Mouse (Mus musculus) kidney, adult 8-10 months (tissue): ENCODE measurements around the gene Hsd17b11.
"Not testable (repeated sequence)": the region's sequence is repeated elsewhere in the genome, so short reads cannot be mapped to it uniquely, and the experiment has no call there.

Experiments
- DNase-seq, 2 experiments: peaks; one replicate each; pipeline ENCODE4 v3.0.0; 2022

Hsd17b11 gene

GRCm38 (mm10) chr5:104035066-104035465, 13.3 kb upstream of the Hsd17b11 start:
- DNase-seq, result no peak

DNA sequence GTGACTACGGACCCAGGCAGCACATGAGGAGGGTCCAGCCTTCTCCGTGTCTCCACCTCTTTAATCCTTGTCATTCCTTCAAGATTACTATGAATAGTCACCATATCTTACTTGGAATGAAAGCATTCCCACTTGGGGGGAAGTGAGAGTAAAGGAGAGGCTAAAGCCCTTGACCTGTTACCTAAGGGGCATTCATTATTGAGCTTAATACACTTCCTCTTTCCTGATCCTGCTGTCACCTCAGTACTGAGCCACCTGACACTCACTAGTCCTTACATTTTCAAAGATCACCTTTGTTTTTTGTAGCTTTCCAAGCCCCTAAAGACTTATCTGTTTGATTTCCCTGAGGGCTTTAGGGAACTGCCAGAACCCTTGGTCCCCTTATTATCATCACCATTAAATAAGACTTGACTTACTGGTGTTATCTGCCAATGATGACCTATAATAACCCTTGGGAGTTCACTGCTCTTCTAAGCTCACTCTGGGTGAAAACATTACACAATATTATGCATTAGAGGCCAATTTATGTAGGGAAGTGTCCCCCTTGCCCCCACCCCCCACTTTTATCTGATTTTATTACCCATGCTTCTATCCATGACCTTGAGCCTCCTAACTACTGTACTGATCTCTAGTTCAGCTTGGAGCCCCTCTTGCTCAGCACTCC, 10.8 kb upstream of the Hsd17b11 start:
- no peak for DNase-seq

DNA sequence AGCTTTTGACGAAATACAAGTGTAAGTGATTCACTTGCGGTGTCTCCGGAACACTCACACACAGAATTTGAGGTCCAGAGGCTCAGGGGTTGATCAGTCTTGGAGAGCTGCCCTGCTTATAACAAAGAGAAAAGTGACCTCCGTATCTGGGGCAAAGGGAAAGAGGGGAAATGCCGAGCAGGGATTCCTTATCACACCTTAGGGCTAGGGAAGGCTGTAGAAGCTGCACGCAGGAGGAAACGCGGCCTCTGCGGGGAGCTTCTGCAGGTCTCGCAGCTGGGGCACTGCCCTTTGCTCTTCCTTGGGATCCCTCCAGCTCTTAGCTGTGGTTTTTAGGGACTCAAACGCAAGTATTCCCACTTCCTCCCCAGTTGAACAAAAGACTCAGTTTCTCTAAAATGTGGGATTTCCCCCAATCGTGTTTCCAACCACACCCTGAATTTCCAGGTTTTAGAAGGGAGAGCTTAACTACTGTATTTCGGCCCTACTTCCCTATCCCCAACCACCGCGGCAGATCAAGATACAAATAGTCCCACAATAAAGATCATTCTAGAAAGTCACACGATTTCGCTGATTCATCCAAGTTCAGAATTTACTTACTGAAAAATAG, 3.6 kb upstream of the Hsd17b11 start:
- DNase-seq, result no peak

DNA sequence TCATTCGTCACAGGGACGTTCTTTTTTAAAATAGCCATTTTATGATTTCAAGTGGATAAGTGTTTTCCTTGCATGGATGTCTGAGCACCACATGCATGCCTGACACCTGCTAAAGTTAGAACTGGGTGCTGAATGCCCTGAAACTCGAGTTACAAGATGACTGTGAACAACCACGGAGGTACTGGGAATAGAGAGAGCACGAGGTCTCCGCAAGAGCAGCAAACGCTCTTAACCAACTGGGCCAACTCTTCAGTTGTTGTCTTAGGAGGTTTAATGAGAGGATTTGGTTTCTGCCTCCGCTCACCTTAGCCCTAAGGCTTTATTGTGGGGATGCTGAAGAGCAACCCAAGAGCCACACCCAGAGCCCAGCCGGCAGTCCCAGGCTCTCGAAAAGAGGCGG, 3.0 kb upstream of the Hsd17b11 start:
- no peak for DNase-seq

GRCm38 (mm10) chr5:104024193-104024592, 2.5 kb upstream of the Hsd17b11 start:
- DNase-seq, result not testable (repeated sequence)

- DNase-seq, result no peak
Measured at GRCm38 (mm10) chr5:104023289-104024020, 1.7 kb upstream of the Hsd17b11 start.

- DNase-seq, result no peak
Measured at GRCm38 (mm10) chr5:104022558-104022957, 839 bp upstream of the Hsd17b11 start.

GRCm38 (mm10) chr5:104011419-104011818, 10.3 kb downstream of the Hsd17b11 start:
- no peak for DNase-seq

DNA sequence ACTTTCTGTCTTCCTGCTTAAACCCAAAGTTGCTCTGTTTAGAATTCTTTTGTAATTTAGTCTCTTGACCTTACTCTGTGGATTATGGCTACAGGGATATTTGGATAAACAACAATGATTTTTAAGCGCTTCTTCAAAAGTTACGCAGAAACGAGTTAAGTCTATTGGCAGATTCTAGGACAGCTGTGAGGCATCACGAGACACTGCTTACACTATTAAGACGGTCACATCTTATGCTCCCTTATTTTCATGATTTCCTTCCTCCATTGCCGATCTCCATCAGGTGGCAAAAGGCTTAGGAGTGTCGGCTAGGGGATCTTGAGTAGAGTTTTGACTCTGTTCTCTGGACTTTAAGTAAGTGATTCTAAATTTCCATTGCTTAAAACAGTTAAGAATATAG, 11.5 kb downstream of the Hsd17b11 start:
- no peak for DNase-seq

GRCm38 (mm10) chr5:104009421-104009820, 12.3 kb downstream of the Hsd17b11 start:
- no peak for DNase-seq

DNA sequence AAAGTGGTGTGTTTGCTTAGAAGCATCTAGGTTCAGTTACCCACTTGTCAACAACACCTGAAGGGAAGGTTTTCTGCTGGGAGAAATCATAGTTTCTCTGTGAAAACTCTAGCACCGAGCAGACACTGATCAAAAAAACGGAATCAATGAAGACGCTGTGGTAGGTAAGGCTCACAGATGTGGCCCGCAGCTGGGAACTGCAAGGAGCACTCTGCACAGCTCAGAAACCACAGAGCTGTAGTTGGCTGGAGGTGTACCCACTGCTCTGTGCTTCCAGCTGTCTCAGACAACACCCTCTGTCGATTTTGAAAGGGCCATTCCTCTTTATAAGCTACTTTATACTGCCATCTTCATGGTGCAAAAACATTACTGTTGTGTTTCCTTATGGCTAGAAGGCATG, 13.9 kb downstream of the Hsd17b11 start:
- DNase-seq, result no peak

GRCm38 (mm10) chr5:104006811-104007210, 14.9 kb downstream of the Hsd17b11 start:
- DNase-seq, result no peak

DNA sequence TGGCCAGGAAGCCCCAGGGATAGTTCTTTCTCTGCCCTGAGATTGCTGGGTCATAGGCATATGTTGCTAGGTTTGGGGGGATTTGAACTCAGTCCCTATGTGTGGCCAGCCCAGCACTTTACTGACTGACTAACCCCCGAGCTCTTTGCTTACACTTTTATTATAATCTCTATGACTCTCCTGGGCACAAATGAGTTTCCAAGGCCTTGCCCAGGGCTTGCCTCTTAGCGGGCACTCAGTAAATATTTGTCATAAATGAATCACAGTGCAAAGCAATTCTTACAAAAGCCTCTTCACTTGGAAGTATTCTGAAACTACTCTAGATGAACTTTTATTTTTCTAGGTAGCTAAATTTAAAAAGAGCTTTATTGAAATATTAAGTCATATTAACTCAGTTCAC, 17.8 kb downstream of the Hsd17b11 start:
- no peak for DNase-seq

- DNase-seq, result no peak
Measured at GRCm38 (mm10) chr5:104003256-104003931, 18.3 kb downstream of the Hsd17b11 start.

- no peak for DNase-seq
Measured at GRCm38 (mm10) chr5:104002549-104003255, 19.0 kb downstream of the Hsd17b11 start.

GRCm38 (mm10) chr5:103999738-104000137, 22.0 kb downstream of the Hsd17b11 start:
- peak; percentile 50 to 85 for DNase-seq

- no peak for DNase-seq
Measured at GRCm38 (mm10) chr5:103998739-103999138, 23.0 kb downstream of the Hsd17b11 start.

DNA sequence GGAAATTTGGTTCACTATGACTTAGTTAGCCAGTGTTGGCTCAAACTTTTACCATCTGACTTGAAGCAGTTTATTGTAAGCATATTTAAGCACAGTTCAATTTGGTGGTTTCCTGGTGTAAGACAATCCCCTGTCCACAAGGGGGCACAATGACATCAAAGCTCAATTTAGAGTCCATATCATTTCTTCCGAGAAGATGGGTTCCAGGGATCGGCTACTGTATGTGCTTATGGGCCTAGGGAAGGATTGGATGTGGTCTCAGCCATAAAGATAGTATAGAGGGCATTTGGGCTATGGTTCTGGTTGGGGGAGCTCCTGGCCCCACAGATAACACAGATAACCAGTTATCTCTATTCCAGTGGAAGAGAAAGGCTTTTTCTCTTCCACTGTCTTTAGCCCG, 26.5 kb downstream of the Hsd17b11 start:
- DNase-seq, result no peak

DNA sequence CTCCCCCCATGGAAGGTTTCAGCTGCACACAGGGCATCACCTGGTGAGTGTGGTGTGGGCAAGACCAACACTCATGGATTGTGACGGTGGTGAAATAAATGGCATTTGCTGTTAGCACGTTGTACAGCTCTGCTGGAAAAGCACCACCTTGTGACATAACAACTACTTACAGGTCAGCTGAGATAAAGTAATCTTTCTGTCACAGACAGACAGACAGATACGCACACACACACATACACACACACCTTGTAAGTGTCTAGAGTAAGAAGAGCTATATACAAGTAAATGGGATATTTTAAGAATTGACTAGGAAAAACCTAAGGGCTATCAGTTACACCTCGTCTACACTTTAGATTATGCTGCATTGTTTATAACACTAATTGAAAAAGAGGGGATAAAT, 27.1 kb downstream of the Hsd17b11 start:
- no peak for DNase-seq

- no peak for DNase-seq
Measured at GRCm38 (mm10) chr5:103993601-103994000, 28.1 kb downstream of the Hsd17b11 start.

- no peak for DNase-seq
Measured at GRCm38 (mm10) chr5:103992831-103993230, 28.9 kb downstream of the Hsd17b11 start.

DNA sequence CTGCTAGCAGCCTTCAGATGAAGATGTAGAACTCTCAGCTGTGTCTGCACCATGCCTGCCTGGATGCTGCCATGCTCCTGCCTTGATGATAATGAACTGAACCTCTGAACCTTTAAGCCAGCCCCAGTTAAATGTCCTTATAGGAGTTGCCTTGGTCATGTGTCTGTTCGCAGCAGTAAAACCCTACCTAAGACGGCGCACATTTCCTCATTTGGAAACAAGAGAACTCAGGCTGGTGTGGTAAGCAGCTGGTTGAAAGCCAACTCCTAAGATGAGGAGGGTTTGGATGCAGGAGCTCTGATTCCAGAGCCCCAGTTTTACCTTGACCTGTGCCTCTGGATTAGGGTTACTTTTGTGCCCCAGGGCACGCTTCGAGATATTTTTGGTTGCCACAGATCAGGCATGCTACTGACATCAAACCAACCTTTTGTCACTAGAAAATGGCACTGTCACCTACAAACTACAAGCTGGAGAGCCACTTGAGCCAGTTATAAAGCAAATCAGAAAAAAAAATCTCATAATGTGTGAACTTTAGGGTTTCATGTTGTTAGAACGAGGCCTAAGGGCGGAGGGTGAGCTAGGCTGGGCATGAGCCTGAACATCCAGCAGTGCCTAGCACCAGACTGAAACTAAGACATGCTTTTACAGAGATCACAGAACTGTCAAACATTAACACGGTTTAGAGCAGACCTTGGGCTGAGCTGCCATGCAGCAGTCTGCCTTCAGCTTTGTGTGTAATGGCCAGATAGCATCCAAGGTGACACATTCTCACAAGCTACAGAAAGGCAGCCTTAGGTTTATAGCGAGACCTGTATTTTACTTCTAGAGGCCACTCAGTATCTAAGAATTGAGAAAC, 40.8 kb downstream of the Hsd17b11 start:
- peak; percentile 54 to 56 for DNase-seq
